Mouse (Mus musculus): ENCODE results near the gene Thap3. TPM values are rescaled to one million over a fixed set of nuclear protein-coding genes. Genes with fewer than 3 reads are reported as not detected.
"Not testable (repeated sequence)": the region's sequence is repeated elsewhere in the genome, so short reads cannot be mapped to it uniquely, and the experiment has no call there.

Gene Thap3
- total RNA-seq (2021), result 10 to 100 TPM; 29.2 to 33.0 TPM

DNA sequence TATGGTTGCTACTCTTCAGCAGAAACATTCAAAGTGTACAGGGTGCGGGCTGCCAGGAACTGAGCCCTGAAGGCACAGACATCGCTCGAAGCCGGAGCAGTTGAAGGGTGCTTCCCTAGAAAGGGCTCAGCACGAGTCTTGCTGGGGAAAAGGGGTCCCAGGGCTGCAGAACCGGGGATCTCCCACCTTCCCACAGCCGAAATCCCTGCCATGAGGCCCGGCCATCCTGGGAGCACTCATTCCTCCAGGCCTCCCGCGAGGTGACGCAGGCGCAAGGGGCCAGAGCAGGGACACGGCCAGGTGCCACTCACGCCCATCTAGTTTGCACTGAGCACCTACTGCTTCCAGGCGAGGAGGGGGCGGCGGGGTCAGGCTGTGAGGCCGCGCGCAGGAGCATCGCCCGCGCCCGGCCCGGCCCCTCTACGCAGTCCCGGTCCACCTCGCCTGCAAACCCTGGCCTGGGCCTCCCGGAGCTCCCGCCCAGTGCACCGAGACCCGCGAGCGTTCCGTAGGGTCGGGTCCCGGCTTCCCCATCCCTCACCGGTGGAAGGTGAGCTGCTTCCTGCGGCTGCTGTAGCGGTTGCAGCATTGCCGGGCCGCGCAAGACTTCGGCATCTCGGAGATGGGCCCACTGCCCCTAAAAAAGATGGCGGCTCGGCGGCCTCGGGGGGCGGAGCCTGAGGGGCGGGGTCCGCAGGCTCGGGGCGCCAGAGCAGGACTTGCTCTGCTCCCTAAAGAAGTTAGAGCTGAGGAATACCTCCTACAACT, at the start of gene Thap3:
TSS of gene Thap3 (minus strand) at position 656 of the 768 bp plus-strand sequence.
- DNase-seq, result peak; percentile 80
- intact Hi-C loops (cut with DNase I), result no loop called here

GRCm38 (mm10) chr4:152038225-152038984, 49.6 kb upstream of the Thap3 start, which contains the start of gene Tas1r1:
Gene Tas1r1 (minus strand): TSS chr4:152038568.
- intact Hi-C loops (cut with DNase I), result loop anchor here (2.0 kb wide), 1 partner anchor 58 kb away; no protein-coding TSS in a partner anchor
- DNase-seq, result peak; percentile 41

GRCm38 (mm10) chr4:152036464-152036863, 47.7 kb upstream of the Thap3 start:
- intact Hi-C loops (cut with DNase I); DNase-seq: not testable (repeated sequence)

DNA sequence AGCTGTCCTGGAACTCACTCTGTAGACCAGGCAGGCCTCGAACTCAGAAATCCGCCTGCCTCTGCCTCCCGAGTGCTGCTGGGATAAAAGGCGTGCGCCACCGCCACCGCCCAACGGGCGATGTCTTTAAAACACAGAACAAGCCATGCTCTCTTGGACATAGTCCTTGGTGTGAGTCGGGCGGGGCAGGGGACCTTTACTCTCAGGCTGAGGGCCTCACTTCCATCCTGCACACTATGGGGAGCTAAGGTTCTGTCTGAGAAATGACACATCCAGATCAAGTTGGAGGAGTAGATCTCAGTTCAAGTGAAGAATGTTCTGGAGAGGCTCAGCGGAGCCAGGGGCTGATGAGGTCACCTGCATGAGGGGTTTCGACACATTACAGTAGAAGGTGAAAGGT, 44.1 kb upstream of the Thap3 start:
- intact Hi-C loops (cut with DNase I), result no loop called here
- no peak for DNase-seq

DNA sequence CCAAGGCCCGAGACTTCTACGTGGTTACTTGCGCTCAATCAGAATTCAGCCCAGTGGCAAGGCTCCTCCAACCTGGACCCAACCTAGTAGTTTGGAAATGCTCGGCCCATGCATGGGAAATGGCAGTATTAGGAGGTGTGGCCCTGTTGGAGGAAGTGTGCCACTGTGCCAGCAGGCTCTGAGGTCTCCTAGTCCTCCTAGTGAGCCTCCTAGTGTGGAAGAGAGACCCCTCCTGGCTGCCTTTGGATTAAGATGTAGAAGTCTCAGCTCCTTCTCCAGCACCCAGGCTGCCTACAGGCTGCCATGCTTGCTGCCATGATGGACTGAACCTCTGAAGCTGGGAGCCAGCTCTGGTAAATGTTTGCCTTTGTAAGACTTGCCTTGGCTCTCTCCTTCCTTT, 41.2 kb upstream of the Thap3 start:
- intact Hi-C loops (cut with DNase I), result loop anchor here (5.0 kb wide), 1 partner anchor 48 kb away; no protein-coding TSS in a partner anchor
- DNase-seq, result no peak

DNA sequence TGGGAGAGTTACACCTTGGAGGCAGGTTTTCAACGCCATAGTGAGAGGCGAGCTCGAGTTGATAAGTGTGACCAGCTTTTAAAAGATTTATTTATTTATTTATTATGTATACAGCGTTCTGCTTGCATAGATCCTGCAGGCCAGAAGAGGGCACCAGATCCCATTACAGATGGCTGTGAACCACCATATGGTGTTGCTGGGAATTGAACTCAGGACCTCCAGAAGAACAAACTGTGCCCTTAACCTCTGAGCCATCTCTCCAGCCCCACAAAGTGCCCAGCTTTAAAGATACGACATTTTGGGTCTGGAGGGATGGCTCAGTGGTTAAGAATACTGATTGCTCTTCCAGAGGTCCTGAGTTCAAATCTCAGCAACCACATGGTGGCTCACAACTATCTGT, 40.3 kb upstream of the Thap3 start:
- DNase-seq, result no peak
- intact Hi-C loops (cut with DNase I), result loop anchor here (5.0 kb wide), 1 partner anchor 47 kb away; no protein-coding TSS in a partner anchor

GRCm38 (mm10) chr4:152028456-152028855, 39.7 kb upstream of the Thap3 start:
- intact Hi-C loops (cut with DNase I), result loop anchor here (5.0 kb wide), 1 partner anchor 46 kb away; no protein-coding TSS in a partner anchor
- DNase-seq, result no peak

DNA sequence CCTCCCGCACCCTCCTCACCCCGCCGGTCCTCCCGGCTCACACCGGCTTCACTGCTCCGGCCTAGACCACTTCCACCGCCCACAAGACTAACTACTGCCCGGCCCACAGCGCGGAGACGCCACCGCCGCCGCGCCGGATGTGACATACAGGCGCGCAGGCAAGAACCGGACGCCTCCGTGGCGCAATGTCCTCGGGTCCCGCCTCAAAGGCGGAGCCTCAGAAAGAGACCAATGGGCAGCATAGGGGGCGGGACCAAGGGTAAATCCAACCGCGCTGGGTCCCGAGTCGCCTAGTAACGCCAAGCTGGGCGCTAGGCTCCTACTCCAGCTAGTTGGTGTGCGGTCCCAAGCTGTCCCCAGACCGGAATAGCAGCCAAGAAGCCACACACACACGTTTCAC, 38.7 kb upstream of the Thap3 start, which contains the start of gene Zbtb48:
TSS of gene Zbtb48 (minus strand) at position 148 of the 400 bp plus-strand sequence.
- intact Hi-C loops (cut with DNase I), result loop anchor here (5.0 kb wide), 1 partner anchor 45 kb away; no protein-coding TSS in a partner anchor

DNA sequence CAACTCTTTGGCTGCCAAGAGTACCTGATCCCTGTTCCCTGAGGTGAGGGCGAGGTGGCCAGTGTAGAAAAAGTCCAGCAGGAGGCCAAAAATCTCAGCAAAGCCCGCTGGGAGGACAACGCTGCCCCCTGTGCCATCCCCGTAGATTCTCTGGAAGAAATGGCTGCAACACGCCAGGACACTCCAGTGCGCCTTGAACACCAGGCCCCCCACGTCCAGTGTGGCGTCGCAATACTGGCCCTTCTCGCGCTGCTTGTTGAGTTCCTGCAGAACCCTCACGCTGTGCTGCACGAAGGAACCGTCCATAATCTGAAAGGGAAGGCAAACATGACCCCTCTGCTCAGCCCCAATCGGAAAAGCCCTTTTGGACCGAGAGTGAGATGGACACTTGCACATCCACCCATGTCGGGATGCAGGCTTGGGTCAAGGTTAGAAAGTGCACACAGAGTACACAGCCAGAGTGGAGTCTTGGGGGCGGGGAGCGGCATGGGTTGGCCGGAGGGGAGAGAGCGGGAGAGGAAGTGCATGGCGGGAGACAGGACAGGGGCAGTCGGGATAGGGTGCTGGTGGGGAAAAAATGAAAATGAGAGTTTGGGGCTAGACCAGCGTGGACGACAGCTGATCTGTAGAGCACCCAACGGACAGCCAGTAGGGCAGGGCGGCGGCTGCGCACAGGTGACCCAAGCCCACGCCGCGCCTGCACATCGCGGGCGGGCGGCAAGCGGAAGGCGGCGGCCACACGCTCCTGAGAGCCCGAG, 38.1 kb upstream of the Thap3 start:
- intact Hi-C loops (cut with DNase I), result loop anchor here (5.0 kb wide), 1 partner anchor 45 kb away; no protein-coding TSS in a partner anchor
- peak; percentile 20 for DNase-seq

More for the DNA sequence above, 38.7 kb upstream of the Thap3 start, which contains the start of gene Zbtb48:
- DNase-seq, result peak; percentile 96

DNA sequence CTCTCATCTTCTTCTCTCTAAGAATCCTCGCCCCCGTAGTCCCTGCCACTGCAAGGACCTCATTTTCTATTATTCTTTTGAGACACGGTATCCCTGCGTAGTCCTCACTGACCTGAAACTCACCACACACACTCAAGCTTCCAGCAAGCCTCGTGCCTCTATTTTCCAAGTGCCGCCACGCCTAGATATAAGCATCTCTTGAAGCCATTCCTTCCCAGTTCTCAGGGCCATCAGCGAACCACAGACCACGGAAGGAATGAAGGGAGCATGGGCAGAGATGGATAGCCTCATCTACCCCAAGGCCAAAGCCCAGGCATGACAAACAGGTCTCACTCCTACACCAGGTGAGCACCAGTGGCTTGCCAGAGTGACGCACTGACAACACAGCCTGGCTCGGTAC, 35.7 kb upstream of the Thap3 start:
- no peak for DNase-seq
- intact Hi-C loops (cut with DNase I), result no loop called here

DNA sequence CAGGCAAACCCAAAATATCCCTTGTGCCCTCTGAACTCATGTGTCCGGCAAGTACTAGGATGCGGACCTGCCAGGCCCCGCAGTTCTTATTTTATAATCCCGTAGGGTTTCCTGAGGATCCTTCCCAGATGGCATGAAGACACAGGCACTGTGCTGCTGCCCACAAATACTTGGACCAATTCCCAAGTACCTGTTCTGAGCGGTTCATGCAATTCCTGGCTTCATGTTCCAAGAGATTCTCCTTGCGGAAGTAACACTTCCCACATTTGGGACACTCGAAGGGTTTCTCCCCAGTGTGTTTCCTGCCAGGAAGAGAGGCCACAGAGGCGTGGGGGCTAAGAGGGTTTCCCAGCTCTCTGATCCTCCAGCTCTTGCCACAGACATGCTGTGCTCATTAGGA, 33.7 kb upstream of the Thap3 start:
- intact Hi-C loops (cut with DNase I), result no loop called here
- DNase-seq, result no peak

DNA sequence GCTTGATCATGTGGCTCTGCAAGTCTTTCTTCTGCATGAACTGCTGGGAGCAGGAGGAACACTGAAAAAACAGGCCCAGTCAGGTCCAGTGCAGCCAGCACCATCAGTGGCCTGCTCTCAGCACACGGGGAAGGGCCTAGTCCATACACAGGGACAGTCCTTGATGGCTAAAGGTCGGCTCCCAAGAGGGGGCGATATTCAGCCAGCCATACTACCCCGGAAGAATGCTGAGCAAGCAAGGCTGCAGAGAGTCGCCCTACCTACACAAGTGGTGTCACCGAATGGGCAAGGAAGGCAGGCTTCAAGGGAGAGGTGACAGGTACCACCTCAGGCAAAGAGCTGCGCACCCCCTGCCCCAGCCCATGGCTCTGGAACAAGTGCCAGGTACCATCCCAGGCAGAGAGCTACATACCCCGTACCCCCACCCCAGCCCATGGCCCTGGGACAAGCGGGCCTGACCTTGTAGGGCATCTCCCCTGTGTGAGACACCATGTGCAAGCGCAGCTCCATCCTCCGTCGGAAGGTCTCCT, 32.8 kb upstream of the Thap3 start:
- intact Hi-C loops (cut with DNase I), result no loop called here
- DNase-seq, result no peak

DNA sequence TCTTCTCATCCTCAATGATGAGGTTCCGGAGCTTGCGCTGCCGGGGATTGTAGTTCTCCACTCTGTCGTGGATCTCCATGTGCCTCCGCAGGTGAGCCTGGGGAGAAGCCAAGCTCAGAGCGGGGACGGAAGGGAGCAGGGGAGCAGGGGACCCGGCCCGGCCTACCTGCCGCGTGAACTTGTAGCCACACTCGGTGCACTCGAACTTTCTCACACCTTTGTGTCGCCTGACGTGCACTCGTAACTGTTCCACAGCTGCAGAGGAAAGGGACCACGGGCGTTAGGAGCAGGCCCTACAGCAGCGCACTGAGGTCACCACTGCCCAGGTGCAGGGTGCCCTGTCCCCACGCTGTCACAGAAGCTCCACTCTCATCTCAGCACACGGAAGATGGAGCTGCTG, 31.2 kb upstream of the Thap3 start:
- intact Hi-C loops (cut with DNase I), result no loop called here
- no peak for DNase-seq

DNA sequence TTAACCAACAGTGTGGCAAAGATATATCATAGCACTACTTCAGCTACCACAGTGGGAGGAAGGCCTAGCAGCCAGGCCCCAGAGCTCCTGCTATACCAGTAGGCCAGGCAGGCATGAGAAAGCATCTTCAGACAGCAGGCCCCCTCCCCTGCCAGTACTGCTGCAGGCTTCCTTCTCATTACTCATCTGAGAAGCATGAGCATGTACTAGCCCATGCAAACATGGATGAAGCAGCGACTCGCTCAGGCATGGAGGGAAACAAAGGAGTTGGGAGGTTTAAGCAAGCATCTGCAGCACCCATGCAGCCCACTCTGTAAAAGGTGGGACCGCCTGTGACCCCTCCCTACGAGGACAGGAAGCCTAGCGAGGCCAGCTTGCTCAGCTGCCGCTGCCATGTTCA, 30.3 kb upstream of the Thap3 start:
- intact Hi-C loops (cut with DNase I), result no loop called here
- no peak for DNase-seq

GRCm38 (mm10) chr4:152013036-152013813, 24.4 kb upstream of the Thap3 start:
- no peak for DNase-seq
- intact Hi-C loops (cut with DNase I), result no loop called here

DNA sequence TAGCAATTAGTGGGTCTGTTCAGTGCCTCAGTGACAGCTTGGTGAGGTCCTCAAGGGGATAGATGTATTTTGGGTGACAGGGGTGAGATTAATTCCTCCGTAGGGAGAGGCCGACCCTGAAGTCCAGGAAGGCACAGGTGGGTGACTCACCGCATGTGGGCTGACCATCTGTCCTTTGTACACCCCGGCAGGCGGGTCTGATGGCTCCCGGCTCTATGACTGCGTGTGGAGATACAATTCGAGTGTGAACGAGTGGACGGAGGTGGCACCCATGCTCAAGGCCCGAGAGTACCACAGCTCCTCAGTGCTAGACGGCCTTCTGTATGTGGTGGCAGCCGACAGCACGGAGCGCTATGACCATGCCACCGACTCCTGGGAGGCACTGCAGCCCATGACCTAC, 23.3 kb upstream of the Thap3 start:
- no peak for DNase-seq
- intact Hi-C loops (cut with DNase I), result no loop called here

- intact Hi-C loops (cut with DNase I), result no loop called here
- DNase-seq, result no peak
Measured at GRCm38 (mm10) chr4:152011171-152011760, 22.5 kb upstream of the Thap3 start.

- no peak for DNase-seq
- intact Hi-C loops (cut with DNase I), result no loop called here
Measured at GRCm38 (mm10) chr4:152010707-152011134, 21.9 kb upstream of the Thap3 start.

DNA sequence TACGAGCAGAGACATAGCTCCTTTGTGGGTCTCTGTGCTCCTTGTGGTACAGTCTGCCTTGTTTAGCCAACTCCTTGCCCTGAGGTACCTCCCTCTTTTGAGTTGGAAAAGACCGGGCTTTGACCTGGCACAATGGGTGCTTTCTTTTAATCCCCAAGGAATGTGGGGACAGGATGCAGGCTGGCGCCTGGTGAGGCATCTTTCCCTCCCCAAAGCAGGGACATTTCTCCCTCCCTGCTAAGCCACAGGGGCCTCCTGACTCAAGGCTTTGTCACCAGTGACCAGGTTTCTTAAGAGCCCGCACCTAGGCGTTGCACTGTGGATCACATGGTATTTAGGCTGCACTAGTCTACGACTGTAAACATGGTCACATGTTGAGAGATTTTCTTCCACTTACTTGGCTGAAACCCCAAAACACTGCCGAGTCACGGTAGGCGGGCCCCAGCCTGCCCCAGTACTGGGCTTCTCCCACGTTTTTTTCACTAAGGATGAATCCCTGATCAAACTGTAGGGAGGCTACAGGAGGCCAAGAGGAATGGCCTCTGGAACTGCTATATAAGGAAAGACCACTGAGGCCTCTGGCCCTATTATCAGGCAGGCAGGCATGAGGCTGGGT, 21.4 kb upstream of the Thap3 start:
- intact Hi-C loops (cut with DNase I), result no loop called here
- DNase-seq, result no peak
